Mouse (Mus musculus) liver, postnatal 0 days (tissue): Measurements from ENCODE around the gene Ccdc85c.

Experiments
- CTCF ChIP-seq: sonication (generic); IDR thresholded peaks from 2 replicates; pipeline ENCODE4 v1.5.1; 2016; ENCODE audit warnings: antibody characterized with exemption, low read depth
- EP300 ChIP-seq: IDR thresholded peaks from 2 replicates; pipeline ENCODE4 v1.6.1; 2016; ENCODE audit warnings: antibody characterized with exemption, low read depth, mild to moderate bottlenecking

DNA sequence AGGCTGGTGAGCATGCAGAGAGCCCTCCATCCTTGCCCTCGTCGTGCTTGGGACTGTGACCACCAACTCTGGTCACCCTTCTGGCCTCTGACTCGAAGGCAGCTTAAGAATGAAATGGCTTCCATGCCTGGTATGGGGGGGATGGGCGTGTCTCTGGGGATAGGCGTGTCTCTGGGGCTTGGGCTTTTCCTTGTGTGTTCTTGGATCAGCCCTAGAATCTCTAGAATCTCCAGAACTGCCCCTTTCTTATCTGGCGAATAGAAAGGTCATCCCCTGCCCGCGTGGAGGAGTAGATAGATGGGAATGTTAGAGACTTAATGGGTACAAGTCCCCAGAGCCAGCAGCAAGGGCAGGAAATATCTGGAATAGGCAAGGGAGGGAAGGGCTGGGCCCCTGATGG is 44.9 kb upstream of the Ccdc85c start:
- no peak for TF ChIP-seq CTCF
- no peak for TF ChIP-seq EP300
